Mouse (Mus musculus) lung, postnatal 14 days (tissue): ENCODE results near the gene Nom1.

Source experiments
- DNase-seq: peaks from one replicate; pipeline ENCODE4 v3.0.0; 2021

The Nom1 gene

GRCm38 (mm10) chr5:29471396-29471795 is 36.9 kb downstream of the Nom1 start:
- no peak for DNase-seq

DNA sequence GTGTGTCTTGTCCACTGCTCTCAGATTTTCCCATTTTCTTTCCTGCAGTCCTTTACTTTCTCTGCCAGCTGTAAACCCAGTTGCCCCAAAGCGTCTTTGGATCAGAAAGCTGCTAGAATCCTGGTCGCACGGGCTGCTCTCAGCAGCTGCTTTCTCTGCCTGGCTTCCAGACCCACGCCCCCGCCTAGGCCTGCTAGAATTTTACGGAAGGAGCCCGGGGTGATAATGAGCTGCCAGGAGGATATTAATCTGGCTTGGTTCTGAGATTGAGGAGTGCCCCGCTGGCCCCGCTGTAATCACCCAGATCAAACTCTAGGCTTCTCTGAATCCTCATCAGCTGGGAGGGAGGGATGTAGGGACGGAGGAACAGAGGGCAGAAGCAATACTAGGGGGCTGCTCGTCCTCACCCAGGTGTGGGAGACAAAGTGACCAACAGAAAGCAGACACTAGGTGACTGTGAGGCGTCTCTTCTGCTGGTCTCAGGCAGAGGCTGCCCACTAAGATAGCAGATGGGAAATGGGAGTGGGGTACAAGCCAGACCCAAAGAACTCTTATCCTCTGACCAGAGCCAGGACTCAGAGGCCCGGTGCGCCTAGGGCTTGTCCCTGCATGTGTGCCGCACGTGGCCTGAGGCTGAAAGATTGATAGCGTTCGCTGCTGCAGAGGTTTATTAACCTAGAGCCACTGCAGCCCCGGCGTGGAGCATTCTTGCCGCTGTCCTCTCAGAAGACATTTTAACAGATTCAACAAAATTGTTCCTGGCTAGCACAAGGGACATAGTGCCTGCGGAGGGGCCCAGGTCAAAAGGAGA is 37.6 kb downstream of the Nom1 start:
- DNase-seq, result no peak

DNA sequence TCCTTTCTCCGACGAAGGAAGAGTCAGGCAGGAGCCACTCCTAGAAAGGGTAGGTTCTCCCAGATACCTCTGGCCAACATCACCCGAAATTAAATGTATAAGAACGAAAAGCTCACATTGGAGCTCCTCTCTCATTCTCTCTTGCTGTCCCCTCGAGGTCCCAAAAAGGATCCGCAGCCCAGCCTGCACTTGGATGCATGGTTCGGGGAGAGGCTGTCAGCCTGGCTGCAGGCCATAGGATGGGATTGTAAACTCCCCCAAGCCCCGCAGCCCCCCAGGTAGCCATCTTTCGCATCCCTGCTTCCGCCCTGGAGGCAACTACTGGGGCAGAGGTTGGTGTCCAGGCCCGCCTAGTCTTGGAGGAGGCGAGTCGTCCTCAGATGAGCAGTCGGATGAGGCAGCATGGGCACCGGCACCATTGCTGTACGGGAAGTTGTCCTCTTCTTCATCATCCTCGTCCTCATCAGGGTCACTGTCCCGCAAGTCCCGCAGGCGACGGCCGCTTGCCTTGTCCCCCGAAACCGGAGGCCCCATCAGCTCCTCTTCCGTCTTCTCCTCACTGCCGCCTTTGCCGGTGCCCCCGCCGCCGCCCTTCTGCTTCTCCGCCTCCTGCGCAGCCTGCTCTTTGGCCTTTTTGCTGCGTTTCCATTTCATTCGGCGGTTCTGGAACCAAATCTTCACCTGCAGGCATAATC is 39.2 kb downstream of the Nom1 start:
- DNase-seq, result no peak

DNA sequence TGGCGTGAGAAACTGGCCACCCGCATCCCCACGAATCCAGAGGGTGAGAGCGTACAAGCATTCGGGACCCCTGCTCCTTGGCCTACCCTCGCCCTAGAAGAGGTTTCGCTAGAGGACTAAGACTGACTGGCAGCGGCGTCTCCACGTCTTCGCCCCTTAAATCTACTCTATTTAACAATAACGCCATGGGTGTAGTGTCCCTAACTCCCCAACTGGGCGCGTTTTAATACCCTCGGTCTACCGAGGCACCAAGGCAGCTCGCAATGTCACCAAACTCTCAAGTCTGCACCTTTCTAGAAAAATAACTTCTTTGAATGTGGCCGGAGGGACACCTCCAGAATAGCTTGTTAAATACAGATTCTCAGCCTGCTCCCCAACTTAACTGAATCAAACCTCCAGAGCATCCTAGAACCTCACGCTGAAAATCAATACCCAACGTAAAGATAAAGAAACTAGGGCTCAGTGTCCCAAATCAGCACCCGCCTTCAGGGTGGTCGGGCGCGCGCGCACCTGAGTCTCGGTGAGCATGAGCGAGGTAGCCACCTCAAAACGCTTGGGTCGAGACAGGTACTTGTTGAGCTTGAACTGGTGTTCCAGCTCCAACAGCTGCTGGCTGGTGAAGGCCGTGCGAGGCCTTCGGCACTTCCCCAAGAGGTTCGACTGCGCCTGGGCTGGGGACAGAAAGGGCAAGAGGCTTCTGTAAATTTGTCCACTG is 39.9 kb downstream of the Nom1 start:
- DNase-seq, result no peak

DNA sequence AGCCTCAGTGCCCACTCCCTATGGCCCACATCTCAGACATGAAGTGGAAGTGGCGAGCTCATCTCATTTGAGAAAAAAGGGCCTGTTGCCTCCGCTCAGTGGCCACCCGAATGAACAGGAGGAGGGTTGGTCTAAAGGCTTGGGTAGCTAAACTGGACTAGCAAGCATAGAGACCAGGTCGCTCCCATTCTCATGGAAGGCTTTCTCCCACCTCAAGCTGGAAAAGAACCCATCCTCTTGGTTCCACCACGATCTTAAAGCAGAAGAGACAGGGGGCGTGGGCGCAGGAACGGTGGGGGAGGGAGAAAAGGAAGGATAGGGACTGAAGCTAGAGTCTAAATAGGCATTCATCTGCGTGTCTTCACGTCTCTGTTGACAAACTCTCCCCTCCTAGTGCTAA is 40.6 kb downstream of the Nom1 start:
- no peak for DNase-seq

DNA sequence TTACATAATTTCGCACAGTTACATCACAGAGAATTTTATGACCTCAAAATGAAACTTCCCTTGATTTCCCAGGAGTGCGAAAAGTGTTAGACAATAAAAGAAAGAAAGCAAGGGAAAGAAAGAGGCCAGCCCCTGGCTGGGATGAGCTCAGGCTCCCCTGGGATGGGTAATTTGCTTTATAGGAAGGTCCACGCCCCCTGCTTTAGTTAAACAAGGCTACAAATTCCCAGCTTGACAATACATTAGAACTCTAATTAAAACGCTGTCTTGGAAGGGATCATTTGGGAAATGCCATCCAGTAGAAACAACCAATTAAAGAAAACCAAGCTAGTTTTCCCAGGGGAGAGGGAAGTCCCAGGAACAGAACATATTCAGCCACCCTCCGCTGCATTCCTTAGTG is 41.1 kb downstream of the Nom1 start:
- DNase-seq, result no peak

- no peak for DNase-seq
Observed at GRCm38 (mm10) chr5:29476021-29476420, 41.6 kb downstream of the Nom1 start.

GRCm38 (mm10) chr5:29477474-29478207 is 43.2 kb downstream of the Nom1 start:
- no peak for DNase-seq

DNA sequence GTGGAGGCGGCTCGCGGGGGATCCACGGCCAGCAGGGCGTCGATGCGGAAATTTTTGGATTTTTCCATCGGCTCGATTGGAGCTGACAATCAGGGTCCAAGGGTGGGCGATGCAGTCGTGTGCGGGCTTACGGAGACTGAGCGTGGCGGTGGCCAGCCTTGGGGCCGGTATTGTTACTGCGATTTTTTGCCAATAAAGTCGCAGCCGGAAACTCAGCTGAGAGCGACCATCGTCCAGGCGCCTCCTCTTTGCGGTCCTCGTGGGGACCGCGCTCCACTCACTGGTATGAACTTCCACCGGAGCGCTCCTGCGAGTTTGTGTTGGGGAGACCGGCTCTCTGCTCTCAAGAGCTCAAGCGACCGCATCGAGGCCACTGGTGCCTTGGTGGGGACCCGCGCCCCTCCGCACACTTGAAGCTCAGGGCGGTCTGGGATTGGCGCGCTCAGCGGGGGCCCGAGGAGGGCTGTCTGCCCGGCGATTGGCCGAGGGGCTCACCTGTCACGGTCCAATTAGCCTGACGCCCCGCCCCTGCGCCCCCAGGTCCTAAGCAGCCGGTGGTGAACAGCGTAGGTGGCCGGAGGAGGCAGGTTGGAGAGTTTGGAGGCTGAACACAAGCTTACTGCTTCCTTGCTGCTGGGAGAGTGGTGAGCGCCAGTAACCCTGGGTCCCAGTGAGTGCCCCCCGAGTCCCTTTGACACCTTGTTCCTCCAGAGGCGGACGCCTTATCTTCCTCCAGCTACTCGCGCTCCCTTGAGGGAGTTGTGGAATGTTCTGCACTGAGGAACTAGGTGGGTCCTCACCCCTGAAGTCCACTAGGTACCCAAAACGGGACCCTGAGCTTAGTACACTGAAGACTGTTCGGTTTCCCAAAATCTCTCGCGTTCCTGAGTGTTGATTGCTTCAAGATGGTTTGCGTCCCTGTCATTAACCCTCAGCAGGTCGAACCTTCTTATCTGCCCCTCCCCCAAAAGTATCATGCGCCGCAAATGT is 44.0 kb downstream of the Nom1 start, which contains the start of gene Mnx1:
Gene Mnx1 (minus strand): TSS at position 263 of the 990 bp plus-strand sequence.
- DNase-seq, result no peak

DNA sequence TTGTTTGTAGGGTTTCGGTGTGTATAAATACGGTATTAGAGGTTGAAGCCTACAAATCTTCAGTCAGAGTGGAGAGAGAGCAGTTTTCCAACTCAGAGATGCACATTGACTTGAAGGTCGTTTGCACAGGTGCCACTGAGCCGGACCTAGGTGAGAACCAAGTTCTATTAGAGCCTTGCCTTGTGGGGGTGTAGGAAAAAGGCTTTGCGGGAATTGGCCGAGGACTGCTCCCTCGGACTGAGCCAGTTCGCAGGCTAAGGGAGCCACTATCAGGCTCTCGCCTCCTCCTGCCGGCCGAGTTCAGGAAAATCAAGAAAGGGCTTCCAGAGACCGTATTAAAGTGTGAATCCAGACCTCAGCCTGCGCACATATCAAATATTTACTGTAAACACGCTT is 44.7 kb downstream of the Nom1 start:
- DNase-seq, result peak; percentile 26

GRCm38 (mm10) chr5:29483801-29484200 is 49.3 kb downstream of the Nom1 start:
- no peak for DNase-seq

GRCm38 (mm10) chr5:29484965-29485940 is 50.8 kb downstream of the Nom1 start:
- DNase-seq, result no peak

DNA sequence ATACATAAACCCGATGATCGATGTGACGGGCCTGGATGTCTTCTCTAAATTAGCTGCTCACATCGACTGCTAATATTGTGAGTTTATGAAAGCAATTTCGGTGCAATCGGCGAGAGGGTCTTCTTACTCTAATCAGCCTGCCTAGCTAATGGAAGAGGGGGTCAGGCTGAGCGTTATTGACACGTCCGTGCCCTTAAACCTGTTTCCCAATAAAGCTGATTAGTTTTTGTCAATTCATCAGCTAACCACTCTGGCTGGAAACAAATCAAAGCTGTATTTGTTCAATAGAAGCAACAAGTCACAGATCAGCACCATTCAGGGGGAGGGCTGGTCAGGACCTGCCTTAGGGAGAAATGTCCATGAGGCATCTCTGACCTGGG is 51.5 kb downstream of the Nom1 start:
- no peak for DNase-seq

- no peak for DNase-seq
Observed at GRCm38 (mm10) chr5:29487321-29487720, 52.9 kb downstream of the Nom1 start.

DNA sequence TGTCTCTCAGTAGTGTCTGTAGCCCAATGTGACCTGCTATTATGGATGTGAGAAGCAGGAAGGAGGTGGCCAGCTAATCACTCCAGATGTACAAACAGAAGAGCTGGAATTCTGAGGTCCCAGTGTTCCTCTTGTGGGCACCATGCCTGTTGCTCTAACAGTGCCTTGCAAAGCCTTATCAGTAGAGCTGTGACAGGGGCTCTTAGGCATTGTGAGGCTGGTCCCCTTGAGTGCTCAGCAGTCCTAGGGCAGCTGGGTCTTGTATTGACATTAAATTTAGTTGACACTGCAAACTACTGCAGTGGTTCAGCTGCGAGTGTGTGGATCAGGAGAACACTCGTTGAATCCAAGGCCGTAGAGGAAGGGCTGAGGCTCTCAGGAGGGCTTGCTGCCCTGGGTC is 72.5 kb downstream of the Nom1 start:
- DNase-seq, result no peak
